Mouse (Mus musculus): ENCODE measurements around the gene Elp4.

Gene Elp4

DNA sequence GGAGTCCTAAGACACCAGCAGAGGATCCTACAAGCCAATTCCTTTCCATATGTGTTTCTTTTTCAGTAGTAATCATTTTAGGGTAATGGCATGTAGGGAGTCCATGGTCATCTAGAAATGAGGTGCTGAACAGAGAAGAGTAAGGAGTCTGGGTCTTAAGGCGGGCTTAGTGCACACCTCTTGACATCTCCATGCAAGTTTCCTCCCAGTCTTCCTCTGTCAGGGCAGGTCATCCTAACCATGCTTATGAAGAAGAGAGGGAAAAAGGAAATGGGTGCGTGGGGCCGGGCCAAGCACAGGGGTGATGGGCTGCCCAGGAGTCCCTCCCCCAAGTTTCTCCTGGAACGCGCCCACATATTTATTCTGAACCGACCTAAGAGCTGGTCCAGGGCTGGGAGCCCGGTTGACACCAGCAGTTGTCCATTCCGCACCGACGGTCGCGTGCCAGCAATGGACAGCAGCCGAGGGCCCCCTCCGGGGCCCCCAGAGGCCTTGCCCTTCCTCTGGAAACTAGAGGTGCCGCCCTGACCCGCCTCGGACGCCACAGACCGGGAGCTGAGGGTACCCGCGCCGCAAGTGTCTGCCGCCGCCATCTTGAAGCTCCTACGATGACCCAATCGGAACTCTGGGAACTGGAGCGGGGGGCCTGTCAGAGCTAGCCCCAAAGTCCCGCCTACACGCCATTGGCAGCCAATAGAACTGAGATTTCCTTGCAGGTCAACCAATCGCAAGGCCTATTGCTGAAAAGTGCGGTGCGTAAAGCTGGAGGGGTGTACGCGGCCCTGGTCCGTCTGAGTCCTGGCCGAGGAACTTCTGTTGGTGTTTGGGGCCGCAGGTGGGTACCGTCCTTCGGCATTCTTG is at the start of gene Elp4, which contains the start of gene Immp1l:
TSS of gene Elp4 (minus strand) at position 669 of the 861 bp plus-strand sequence.
TSS of gene Immp1l (plus strand) at position 743 of the 861 bp plus-strand sequence.
- DNase-seq: peak; percentile 97

DNA sequence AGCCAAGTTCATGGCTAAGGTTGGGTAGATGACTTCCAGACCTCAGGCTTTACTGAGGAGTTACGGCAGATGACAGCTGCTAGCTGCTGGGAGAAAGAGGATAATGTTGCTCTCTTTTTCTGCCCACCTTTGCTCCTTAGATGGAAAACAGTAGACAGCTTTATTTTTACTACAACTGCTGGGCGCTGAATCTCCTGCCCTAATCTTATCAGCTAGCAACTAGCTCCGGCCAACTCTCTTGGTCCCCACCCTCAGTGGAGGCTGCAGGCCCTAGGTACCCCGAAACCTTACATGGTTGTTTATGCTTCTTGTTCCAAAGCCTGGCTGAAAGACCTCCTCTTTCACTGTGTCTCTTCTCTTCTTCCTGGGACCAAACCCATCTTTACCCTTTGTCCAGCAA is 49.5 kb upstream of the Elp4 start:
- DNase-seq: no peak

DNA sequence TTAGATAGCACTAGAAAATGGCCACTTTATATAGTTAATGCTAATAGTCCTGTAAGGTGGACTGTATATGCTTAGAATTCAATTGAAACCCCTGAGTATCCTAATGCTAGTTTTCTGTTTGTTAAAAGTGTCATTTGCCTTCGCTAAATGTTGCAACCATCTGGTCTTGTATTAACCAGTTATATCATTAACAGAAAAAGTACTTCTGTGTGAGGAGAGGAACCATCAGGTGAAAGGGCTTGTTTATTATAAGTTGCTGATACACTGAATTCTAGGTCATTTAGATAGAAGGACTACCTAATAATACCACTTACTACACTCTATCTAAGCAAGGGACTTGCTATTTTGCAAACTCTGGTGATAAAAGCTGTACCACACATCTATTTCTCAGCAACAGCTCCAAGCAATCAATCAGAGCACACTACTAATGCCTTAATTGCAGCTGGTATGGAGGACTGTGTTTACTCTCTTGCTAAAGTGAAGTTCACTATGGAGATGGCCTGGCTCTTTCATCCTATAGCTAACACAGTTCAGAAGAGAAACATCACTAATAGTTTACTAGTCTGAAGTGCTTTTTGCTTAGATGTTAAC is 47.1 kb upstream of the Elp4 start:
- no peak for DNase-seq

DNA sequence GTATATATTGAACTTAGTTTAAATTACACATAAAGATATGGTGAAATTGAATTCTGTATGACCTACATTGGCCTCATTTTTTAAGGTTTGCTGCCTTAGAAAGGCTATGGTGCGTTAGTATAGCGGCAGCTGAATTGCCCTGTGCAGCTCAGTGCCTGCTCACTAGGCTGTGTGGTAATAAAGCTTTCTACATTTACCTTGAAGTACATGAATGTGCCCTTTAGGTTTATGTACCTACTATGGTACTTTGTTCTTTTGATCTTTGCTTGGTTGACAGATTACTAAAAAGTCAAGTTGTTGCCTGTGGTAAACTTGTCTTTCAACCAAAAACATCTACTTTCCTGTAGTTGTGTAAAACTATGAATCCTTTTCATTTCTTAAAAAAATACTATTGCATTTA is 45.8 kb upstream of the Elp4 start:
- DNase-seq: no peak

DNA sequence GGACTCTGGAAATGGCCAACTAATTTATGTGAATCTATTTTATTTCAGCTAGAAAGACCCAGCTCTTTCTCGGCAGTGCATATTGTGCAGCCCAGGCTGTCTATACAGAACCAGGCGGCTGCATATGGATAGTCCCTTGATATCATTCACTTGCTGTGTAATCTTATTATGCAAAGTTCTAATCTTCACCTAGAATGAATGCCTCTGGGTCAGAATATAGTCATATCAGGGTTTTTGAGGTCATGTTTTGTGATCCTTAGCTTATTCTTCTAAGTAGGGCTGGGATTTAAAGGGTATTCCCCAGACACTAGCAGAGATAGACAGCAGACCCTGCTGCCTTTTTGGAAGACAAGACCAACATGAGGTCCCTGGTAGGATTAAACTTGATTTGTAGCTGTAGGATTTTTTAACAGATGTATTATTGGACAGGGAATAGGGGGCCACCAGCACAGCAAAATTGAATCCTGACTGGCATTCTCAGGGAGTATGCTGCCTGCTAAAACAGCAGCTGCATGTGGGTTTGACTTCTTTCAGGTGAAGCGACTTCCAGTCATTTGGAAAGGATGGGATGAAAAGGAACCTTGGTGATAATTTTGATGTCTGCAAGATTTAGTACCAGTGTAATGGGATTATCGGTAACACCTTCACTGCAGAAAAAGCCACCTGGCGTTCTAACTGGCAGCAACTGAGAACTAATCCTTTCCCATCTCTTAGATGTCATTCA is 13.4 kb upstream of the Elp4 start:
- DNase-seq: no peak

DNA sequence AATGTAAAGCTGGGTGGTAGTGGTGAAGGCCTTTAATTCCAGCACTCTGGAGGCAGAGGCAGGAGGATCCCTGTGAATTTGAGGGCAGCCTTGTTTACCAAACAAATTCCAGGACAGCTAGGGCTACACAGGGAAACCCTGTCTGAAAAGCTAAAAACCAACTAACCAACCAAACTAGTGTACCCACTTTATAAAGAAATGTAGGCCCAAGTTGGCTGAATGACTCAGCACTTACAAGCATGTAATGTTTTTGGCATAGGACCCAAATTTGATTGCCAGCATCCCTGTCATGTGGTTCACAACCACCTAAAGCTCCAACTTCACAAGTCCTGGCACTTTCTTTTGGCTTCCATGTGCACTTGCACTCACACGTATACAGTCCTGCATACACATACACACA is 12.3 kb upstream of the Elp4 start:
- DNase-seq: no peak

DNA sequence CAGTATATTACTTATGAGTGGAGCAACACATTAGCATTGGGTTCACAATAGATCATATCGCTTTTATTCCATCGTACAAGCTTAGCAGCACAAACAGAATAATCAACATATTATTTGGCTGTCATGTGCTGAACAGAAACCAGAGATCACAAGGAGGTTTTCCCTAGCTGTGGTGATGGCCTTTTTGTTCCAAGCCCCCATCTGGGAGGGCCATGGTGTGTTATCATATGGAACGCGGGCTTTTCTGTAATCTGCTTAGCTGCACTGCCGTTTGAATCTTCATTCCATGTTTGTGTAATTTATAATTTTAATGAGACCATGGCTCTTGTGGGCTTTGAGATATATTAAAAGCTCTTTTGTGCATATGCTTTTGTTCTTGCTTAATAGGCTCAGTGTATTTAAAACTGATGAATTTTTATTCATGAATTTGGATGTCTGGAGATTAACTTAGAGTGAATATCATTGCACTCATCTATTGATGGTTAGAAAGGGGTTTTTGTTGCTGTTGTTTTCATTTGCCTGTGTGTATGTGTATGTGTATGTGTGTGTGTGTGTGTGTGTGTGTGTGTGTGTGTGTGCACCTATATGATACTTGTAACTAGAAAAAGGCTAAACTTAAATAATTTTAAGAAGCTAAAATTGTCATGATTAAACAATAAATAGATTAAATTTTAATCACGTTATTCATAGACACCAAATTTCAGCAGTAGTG is 9.4 kb upstream of the Elp4 start:
- no peak for DNase-seq

DNA sequence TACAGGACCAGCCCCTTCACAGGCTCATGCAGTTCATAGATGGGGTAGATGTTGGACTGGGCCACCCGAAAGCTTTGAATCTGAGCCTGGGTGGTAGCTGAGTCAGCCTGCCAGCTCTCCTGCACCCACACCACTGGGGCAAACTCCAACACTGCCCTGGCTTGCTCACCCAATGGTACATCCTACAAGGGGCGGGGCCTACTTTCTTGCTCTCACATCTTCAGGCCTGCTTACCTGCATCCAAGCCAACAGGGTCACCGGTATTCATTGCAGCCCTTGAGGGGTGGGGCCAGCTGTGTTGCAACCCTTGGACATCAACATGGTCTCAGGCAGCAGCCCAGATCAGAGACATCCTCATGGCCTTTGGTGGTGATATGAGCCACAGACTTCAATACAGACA is 6.2 kb upstream of the Elp4 start:
- peak in 1 of 2 experiments; percentile 3 for DNase-seq

DNA sequence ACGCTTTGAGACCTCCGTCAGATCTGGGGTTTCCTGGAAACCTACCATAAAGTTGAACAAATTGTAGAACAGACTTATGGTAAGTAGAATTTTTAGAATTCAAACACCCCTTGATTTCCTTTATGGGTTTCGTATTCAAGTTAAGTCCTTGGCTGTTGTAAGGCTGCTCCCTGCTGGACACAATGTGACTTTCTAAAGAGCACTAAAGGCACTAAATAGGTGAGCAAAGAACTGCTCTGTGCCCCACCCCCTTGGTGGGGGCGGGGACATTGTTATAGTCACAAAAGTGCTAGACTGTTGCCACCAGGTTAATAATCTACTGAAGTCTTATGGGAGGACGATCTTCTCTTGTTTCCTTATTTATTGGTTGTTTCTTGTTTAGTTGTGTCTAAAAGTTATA is 4.0 kb upstream of the Elp4 start:
- DNase-seq: peak in 1 of 2 experiments; percentile 18

DNA sequence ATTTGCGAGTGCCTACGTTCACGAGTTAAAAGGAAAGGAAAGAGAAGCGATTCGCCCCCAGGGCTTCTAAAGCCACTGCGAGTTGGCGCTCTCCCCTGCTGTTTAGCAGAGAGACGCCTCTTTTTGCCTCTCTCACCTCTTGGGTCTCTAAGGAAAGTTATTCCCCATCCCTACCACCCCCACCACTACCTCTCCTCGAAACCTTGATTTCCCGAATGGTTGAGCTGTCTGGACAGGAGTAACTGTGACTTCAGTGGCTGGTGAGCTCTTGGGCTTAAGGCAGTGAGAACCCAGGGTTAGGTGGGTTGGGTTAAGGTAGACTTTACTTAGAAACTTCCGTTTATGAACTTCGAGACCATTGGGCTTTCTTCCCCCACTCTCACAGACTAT is 388 bp upstream of the Elp4 start:
- DNase-seq: no peak

DNA sequence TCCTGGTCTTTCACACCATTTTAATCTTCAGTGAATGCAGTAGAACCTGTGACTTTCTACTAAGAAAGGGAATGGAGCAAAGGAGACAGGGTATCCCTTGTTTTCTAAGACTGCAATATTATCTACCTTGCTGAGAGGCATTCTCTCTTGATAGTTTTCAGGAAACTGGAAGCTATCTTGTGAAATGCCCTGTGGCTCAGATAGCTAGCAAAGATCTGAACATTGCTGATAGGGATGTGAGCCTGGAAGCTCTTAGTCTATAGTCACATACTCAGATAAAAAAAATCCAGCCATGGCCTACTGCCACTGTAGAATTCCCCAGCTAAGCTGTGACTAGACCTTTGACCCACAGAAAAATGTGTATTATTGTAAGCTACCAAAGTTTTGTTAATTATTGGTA is 13.5 kb downstream of the Elp4 start:
- DNase-seq: no peak

DNA sequence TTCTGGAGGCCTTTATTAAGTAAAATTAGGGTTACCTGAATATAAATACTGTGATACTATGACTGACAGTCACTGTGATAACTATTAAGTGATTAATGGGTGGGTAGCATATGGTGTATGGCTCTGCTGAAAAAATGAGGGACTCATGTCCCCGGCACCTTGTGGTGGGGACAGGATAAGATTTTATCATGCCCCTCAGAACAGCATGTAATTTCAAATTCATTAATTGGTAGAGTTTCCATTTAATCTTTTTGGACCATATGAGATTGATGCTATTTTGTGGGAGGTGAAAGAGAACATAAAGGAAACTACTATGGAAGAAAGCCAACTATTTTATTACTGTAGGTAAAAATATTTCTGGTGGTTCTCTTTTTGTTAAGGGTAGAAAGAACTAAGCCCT is 31.0 kb downstream of the Elp4 start:
- no peak for DNase-seq

DNA sequence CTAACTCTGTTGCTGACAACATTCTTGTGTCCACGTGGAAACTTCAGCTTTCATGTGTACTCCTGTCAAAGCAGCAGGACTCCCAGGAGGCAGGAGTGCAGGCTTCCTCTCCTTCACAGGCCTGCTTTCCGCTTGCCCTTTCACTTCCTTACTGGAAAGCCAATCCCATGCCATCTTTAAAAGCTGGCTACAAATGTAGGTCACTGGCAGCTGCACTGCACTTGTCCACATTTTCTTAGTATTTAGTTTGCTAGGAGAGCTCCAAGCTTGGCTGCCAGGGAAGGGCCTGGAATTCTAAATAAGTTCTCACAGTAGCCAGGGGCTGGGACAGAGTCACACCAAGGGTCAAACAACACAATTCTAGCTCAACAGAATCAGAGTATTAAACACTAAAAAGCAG is 49.6 kb downstream of the Elp4 start:
- DNase-seq: no peak

DNA sequence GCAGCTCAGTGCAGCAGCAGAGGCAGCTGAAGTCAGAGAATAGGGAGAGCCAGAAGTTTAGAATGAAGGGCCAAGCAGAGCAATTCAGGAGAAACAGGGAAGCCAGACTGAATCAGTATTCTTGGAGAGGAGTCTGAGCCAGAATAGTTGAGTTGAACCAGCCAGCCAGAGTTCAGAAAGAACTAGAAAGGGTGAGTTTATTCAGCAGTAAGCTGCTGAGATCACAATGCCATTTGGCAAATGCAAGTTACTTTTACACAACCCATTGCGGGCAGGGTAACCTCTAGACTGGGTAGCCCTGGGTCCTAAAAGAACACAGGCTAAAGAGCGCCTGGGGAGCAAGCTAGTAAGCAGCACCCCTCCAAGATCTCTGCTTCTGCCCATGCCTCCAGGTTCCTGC is 51.4 kb downstream of the Elp4 start:
- DNase-seq: no peak

DNA sequence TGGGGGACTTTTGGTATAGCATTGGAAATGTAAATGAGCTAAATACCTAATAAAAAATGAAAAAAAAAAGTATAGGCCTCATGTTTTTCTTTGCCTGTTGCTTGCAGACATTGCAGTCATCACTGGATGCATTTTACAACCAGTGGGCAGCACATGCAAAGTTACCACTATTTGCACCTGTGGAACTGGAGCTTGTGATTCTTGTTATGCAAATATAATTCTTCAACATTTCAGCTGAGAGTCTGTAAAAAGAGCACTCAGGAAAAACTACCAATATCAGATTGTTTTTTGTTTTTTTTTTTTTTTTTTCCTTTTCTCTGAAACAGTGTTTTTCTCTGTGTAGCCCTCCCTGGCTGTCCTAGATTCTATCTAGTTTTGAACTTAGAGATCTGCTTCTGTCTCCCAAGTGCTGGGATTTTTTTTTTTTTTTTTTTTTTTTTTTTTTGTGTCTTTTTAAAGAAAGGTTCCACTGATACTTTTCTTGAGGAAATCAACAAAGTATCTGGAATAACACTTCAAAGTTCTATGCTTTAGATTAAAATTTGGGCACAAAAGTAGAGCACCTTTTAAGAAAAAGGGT is 52.6 kb downstream of the Elp4 start:
- DNase-seq: no peak

DNA sequence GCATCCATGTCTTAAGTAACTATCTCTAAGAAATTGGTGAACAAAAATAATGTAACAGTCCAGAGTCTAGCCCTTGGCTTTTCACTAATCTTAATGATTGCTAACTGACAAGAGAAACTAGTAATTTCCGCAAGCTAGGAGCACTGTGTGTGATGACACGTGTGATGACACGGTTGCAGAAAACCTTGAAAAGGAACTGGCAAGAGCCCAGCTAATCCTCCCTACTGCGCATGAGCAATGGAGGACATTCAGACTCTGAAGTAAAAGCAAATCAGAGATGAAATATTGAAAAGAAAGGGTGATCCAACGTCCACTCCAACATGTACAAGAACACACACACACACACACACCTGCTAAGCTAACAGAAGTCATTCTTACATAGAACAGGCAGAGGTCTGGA is 61.2 kb downstream of the Elp4 start:
- DNase-seq: no peak

DNA sequence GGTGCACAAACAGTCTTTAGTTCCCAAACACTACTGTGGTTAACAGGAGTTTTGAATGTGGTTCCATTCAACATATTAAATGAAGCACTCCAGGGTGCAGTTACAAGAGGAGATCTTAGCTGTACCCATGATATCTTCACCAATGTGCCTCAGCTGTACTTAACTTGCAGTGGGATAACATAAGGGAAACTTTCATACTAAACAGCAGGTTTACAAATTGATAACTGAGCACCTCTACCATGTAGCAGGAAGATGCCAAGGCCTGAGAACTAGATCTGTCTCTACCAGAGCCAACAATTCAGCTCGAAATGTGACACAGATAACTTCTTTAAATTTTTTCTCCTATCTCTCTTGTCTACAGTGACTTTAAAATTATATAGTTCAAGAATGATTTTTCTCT is 86.4 kb downstream of the Elp4 start:
- DNase-seq: no peak

DNA sequence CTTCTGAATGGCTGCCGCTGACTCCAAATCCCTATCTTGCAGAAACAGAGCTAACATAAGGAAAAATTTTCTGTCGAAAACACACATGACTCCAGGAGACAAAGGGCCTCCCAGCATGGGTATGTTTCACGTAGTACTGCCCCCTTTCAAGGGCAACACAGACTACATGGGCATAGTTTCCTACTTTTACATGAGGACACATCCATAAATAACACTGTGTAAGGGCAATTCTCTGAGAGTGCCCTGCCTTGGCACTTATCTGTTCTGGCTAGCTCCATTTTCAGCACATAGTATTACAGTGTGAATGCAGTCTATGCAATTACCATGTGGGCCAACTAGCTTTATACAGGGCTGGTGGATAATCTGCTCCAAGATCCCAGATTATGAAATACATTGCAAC is 89.2 kb downstream of the Elp4 start:
- no peak for DNase-seq

DNA sequence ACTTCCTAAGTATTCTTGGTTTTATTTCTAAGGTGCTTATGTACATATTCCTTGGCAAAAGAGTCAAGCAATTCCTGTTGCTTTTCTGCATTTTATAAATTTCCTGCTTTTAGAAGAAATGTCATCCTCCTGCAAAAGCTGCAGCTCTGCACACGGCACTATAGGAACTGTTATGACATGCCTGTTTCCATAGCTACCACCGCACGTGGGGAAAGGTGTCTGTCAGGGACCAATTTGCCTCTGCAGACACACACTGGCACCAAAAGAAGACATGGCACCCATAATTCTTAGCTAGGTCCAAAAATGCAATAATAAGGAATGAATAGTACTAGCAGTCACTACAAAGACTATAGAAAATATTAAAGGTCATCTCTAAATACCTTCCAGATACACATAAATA is 91.3 kb downstream of the Elp4 start:
- no peak for DNase-seq

DNA sequence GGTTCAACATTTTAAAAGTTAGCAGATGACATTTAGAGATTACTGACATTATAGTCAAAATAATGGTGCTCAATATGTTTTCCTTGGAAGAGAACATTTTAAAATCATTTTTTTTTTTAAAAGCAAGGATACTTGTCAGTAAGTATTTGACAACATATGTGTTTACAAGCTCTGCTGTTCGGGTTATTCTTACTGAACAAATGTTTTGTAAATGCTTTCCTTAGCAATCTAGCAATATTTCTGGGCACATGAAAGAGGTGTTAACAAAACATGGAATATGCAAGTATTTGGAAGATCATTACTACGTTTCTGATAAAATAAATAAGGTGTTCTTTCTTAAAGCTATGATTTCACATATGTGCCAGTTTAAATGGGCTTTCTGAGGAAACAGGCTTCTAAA is 94.1 kb downstream of the Elp4 start:
- DNase-seq: no peak

DNA sequence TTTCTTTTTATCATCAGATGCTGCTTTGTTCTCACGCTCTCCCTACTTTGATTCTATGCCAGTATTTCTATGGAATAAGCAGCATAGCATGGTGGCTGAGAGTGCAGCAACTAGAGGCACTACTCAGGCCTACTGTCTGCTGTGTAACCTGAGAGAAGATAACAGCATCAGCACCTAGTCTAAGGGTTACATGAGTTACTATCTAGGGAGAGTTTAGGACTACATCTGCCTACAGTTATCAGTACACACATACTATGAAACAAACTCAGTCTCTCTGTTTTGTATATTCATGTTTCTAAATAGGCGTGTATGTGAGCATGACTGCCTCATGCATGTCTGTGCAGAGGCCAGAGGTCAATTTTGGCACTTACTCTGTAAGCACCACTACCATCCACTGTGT is 97.8 kb downstream of the Elp4 start:
- no peak for DNase-seq

DNA sequence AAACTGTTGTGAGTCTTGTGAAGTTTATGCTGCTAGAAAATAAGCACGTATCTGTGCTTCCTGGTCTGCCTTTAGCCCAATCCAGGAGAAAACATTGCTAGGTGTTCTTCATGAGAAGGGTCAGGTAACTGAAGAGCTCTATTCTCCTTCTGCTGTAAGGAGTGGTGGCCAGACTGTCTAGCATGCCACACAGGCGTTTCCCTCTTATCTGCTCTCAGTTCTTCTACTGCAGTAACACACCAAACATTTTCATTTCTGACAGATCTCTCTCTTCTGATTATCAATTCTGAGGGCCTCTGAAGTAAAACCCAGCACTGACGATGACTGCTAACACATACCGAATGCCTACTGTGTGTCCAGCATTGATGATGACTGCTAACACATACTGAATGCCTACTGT is 98.3 kb downstream of the Elp4 start:
- no peak for DNase-seq

DNA sequence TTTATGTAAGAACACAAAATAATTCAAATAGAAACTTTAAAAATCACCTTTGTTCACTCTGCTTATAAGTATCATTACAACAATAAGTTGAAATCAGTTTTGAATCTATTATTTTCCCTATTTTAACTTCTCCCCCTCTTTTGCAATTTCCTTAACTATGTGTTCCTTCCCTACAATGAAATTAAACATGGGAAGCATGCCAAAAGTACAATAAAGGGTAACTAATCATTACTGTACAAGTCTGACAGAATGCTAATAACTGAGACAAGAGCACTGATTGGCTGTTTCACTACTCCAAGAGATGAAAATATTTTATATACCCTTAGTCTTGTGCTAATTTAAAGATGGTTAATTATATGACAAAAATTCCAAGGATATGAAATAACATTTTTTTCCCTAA is 99.2 kb downstream of the Elp4 start:
- no peak for DNase-seq
